Mouse (Mus musculus) urinary bladder, postnatal 25 days (tissue): ENCODE data around the gene Ppp1r9a.

ENCODE experiments used
- DNase-seq: peaks from one replicate; pipeline ENCODE4 v3.0.0; 2022; ENCODE audit warnings: low spot score

Ppp1r9a gene

GRCm38 (mm10) chr6:5048025-5048424 is 145.3 kb downstream of the Ppp1r9a start:
- DNase-seq, result no peak

- no peak for DNase-seq
Observed at GRCm38 (mm10) chr6:5052309-5052708, 149.6 kb downstream of the Ppp1r9a start.

- DNase-seq, result no peak
Observed at GRCm38 (mm10) chr6:5054446-5055095, 151.9 kb downstream of the Ppp1r9a start.

GRCm38 (mm10) chr6:5074736-5075135 is 172.0 kb downstream of the Ppp1r9a start:
- no peak for DNase-seq

GRCm38 (mm10) chr6:5075680-5076079 is 173.0 kb downstream of the Ppp1r9a start:
- no peak for DNase-seq

GRCm38 (mm10) chr6:5078009-5078408 is 175.3 kb downstream of the Ppp1r9a start:
- no peak for DNase-seq

GRCm38 (mm10) chr6:5079108-5079507 is 176.4 kb downstream of the Ppp1r9a start:
- no peak for DNase-seq

- DNase-seq, result no peak
Observed at GRCm38 (mm10) chr6:5080094-5080493, 177.4 kb downstream of the Ppp1r9a start.

- no peak for DNase-seq
Observed at GRCm38 (mm10) chr6:5080496-5080895, 177.8 kb downstream of the Ppp1r9a start.

- no peak for DNase-seq
Observed at GRCm38 (mm10) chr6:5081099-5081498, 178.4 kb downstream of the Ppp1r9a start.

- DNase-seq, result no peak
Observed at GRCm38 (mm10) chr6:5082144-5082543, 179.4 kb downstream of the Ppp1r9a start.

- no peak for DNase-seq
Observed at GRCm38 (mm10) chr6:5082740-5083139, 180.0 kb downstream of the Ppp1r9a start.

GRCm38 (mm10) chr6:5083957-5084356 is 181.2 kb downstream of the Ppp1r9a start:
- DNase-seq, result no peak

- DNase-seq, result no peak
Observed at GRCm38 (mm10) chr6:5091873-5092272, 189.2 kb downstream of the Ppp1r9a start.

- no peak for DNase-seq
Observed at GRCm38 (mm10) chr6:5092795-5093194, 190.1 kb downstream of the Ppp1r9a start.

- no peak for DNase-seq
Observed at GRCm38 (mm10) chr6:5093516-5093915, 190.8 kb downstream of the Ppp1r9a start.

- DNase-seq, result no peak
Observed at GRCm38 (mm10) chr6:5095365-5095973, 192.8 kb downstream of the Ppp1r9a start.

GRCm38 (mm10) chr6:5097309-5097708 is 194.6 kb downstream of the Ppp1r9a start:
- no peak for DNase-seq

GRCm38 (mm10) chr6:5099282-5099681 is 196.6 kb downstream of the Ppp1r9a start:
- DNase-seq, result no peak

- no peak for DNase-seq
Observed at GRCm38 (mm10) chr6:5099842-5100241, 197.1 kb downstream of the Ppp1r9a start.

- no peak for DNase-seq
Observed at GRCm38 (mm10) chr6:5100347-5100746, 197.6 kb downstream of the Ppp1r9a start.

GRCm38 (mm10) chr6:5102741-5103140 is 200.0 kb downstream of the Ppp1r9a start:
- no peak for DNase-seq

- no peak for DNase-seq
Observed at GRCm38 (mm10) chr6:5103769-5104168, 201.1 kb downstream of the Ppp1r9a start.

- DNase-seq, result no peak
Observed at GRCm38 (mm10) chr6:5104238-5104637, 201.5 kb downstream of the Ppp1r9a start.
